8 mouse cellular contexts compared by ENCODE assay signal in the genomic region with DNA sequence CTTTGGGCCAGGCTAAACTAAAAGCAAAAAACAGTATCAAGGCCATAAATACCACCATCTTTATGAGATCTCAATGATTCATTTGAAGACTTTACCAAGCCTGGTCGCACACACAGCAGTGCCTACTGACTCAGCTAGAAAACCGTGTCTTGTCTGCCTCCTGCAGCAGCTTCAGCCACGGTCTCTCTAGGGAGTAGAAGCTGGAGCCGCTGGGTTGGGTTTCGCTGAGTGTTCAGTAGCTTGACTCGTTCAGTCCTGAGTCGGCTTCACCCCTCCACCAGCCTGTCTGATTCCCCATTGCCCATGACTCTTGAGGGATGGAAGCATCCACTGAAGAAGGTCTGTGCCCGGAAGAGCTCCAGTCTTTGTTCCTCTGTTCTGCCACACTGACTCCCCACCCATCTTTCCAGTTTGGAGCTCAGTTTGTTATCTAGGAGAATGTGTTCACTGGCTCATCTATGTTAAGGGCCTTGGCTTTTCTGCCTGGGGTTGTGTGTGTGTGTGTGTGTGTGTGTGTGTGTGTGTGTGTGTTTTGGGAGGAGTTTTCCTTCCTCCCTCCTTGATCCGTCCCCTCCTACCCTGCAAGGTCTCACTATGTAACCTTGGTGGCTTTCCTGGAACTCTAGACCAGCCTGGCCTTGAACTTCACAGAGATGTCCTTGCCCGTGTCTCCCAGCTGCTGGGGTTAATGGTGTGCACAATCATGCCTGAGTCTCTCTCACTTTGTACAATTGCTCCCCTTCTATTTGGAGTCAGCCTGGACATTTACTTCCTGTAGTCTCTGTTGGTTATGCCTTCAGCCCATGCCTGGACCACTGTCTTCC. TPM values are rescaled to one million over a fixed set of nuclear protein-coding genes. Genes with fewer than 3 reads are reported as not detected.
A peak's percentile ranks its signal among the peaks of the same experiment; 100 is the strongest.
DNase-seq lines count a peak whose midpoint lies in the region; ATAC-seq lines count a peak whose summit lies in the region.
"Had no signal": no experiment of that assay in that cellular context is flagged by ENCODE, and none has a peak within 500 bp of the region (broad histone marks: within the 10 kb centered on the region; RNA-seq: fewer than 3 reads in every experiment).

No protein-coding gene starts in this region.

- no peaks in the 10 kb centered on the region for H3K27me3 ChIP-seq in lung, embryonic 15.5 days
- H3K27me3 ChIP-seq: liver, embryonic 15.5 days had no signal

- DNase-seq in lung, postnatal 14 days = no peak
- DNase-seq in NIH3T3 (ENCODE audit: low read depth) = peak; percentile 74
- no peak for DNase-seq in left cerebral cortex, adult 9 months (ENCODE audit: low spot score in 2 of 2)
- DNase-seq in urinary bladder, adult 18-20 months (ENCODE audit: low spot score in 2 of 2) = no peak

- peaks cover 35% of the 10 kb centered on the region; the same call in 1 of the 2 replicates for H3K4me1 ChIP-seq in lung, embryonic 15.5 days

- no peak overlapping the region for H3K4me2 ChIP-seq in lung, embryonic 15.5 days
- H3K4me2 ChIP-seq: liver, embryonic 15.5 days had no signal

- H3K4me3 ChIP-seq in lung, embryonic 15.5 days = no peak overlapping the region
- H3K4me3 ChIP-seq: liver, embryonic 15.5 days had no signal

- no peak overlapping the region for H3K9ac ChIP-seq in lung, embryonic 15.5 days
- H3K9ac ChIP-seq: liver, embryonic 15.5 days had no signal

- no peaks in the 10 kb centered on the region for H3K36me3 ChIP-seq in lung, embryonic 15.5 days
- H3K36me3 ChIP-seq: liver, embryonic 15.5 days had no signal

- WGBS in lung, embryonic 15.5 days = 68% methylated on average over 10 of the region's 10 CpGs

- no peaks in the 10 kb centered on the region for H3K9me3 ChIP-seq in lung, embryonic 15.5 days
- H3K9me3 ChIP-seq: liver, embryonic 15.5 days had no signal

- no peak overlapping the region for H3K27ac ChIP-seq in lung, embryonic 15.5 days
- H3K27ac ChIP-seq: liver, embryonic 15.5 days had no signal

- 0 out of 2 replicates have a peak, but pooled peaks have one; percentile 36 for ATAC-seq in lung, embryonic 15.5 days (ENCODE audit: borderline replicate concordance, extremely low read depth, low FRiP score, low TSS enrichment)
- ATAC-seq in common myeloid progenitor, adult 5-6 weeks (replicated peaks; ENCODE audit: low read depth, poor library complexity, severe bottlenecking) = peak; percentile 27
- peak; percentile 2; the same call in 1 of the 2 replicates for ATAC-seq in monocyte, adult 5-6 weeks (replicated peaks; ENCODE audit: insufficient number of reproducible peaks, low FRiP score, low TSS enrichment, poor library complexity, severe bottlenecking)

RNA-seq across cellular contexts. Expression of gene Elovl5, which starts 13.1 kb away (rescaled TPM):
- polyA plus RNA-seq in lung, embryonic 15.5 days (2015; fragmentation: Nextera tagmentation; extraction: Ambion mirVana) = 78.0 and 83.0 TPM in 2 replicates
- 61.5 and 75.8 TPM in 2 replicates for total RNA-seq in common myeloid progenitor, adult 5-6 weeks (2017)
- 127 to 171 TPM (median 154 TPM) in 3 replicates for total RNA-seq in monocyte, adult 5-6 weeks (2017)
